Mouse (Mus musculus): ENCODE measurements around the gene Cpn1.
"Not testable (repeated sequence)": the region's sequence is repeated elsewhere in the genome, so short reads cannot be mapped to it uniquely, and the experiment has no call there.

Gene Cpn1

GRCm38 (mm10) chr19:43980711-43981110, 5.6 kb downstream of the Cpn1 start:
- no peak for DNase-seq

DNA sequence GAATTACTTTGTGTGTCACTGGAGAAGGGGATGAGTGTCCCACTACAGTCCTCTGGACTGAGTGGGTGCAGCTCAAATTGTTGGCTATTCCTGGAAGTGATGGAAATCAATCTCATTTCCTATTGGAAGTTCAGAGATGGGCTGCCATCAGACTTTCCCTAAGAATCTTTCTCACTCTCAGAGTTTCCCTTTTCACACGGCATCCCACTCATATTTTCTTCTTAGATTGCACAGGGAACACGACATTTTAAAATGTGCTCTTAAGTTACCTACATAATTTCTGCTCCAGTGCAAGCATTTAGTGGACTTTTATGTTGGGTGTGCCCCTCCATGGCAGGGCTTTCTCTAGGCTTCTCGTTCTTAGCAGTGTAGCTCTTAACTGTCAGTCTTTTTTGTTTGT, 8.6 kb downstream of the Cpn1 start:
- DNase-seq, result no peak

DNA sequence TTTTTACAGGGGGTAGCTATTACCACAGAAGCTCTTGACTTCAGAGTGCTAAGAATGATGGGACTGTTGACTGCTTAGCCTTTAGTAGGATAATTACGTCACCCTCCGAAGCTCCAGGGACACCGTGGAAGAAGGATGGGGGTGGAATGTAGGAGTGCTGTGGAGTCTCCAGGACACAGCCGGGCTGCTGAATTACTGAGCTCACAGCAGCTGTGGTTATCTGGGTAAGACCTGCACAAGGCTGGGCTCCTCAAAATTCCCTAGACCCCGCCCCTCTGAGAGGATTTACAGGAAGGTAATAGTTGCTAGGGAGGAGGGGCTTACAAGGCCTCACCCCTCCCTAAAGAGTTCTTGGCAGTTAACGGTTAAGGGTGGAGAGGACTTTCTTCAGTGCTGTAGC, 9.7 kb downstream of the Cpn1 start:
- no peak for DNase-seq

DNA sequence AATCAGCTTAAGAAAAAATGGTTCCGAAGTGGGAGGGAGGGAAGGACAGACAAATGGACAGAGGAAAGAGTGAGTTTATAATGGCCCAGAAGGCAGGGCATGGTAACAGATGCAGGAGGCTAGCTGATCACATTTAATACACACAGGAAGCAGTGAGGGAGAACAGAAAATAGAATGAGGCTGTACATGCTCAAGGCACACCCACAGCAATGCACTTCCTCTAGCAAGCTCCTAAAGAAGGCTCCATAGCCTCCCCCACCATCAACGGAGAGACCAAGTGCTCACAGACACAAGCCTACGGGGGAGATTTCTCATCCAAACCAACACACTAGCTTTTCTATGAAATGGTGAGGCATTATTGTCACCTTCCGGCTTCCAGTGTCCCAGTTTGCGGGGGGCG, 12.1 kb downstream of the Cpn1 start:
- no peak for DNase-seq

DNA sequence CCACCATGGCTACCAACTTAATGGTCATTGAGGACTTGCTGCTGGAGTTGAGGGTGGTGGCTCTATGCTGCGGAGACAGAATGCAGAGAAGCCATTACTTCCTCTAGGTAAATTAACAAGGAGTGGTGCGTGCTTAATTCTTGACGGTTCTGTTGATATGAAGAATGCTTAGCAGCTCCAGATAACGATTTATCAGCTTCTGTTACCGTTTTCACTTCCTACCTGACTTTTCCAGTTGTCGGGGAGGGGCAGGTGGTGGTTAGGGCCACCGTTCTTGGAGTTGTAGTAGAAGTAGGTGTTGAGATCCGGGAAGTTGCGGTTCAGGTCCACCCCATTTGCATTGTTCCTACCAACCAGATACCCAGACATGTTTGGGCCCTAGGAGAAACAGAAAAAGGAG, 12.6 kb downstream of the Cpn1 start:
- no peak for DNase-seq

DNA sequence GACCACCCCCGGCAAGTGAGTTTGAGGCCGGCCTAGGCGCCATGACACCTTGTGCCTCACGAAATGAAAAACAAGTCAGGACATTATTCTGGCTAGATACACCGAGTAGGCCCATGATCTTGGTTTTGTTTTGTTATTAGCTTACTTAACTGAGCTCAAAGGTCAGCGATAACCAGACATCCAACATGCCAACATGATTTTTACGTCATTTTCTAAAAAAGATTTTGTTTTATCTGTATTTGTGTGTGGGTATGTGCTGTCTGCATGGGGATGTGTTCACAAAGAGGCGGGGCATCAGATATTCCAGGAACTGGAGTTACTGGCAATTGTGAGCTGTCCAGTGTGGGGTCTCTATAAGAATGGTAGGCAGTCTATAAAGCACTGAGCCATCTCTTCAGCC, 14.2 kb downstream of the Cpn1 start:
- DNase-seq, result no peak

DNA sequence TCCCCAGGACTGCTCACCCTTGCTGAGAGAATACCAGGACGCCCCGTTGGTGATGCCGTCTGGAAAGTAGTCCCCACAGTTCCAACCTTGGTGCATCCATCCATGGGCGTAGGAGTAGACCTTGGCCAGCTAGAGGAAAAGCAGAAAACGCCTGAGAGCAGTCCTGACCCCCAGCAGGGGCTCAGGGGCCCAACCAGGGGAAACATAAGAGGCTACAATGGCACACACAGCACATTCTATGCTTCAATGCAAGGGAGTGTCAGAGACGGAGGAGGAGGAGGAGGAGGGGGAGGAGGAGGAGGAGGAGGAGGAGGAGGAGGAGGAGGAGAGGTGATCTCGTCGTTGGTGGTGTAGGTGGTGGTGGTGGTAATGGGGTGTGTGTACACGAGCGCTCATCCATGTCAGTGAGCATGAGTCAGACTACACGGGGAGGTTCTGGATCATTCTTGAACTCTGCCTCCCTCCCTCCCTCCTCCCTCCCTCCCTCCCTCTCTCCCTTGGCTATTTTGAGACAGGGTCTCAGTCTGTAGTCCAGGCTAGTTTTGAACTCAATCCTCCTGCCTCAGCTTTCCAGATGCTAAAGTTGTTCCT, 17.8 kb downstream of the Cpn1 start:
- no peak for DNase-seq

- DNase-seq, result no peak
Observed at GRCm38 (mm10) chr19:43966481-43966880, 19.9 kb downstream of the Cpn1 start.

DNA sequence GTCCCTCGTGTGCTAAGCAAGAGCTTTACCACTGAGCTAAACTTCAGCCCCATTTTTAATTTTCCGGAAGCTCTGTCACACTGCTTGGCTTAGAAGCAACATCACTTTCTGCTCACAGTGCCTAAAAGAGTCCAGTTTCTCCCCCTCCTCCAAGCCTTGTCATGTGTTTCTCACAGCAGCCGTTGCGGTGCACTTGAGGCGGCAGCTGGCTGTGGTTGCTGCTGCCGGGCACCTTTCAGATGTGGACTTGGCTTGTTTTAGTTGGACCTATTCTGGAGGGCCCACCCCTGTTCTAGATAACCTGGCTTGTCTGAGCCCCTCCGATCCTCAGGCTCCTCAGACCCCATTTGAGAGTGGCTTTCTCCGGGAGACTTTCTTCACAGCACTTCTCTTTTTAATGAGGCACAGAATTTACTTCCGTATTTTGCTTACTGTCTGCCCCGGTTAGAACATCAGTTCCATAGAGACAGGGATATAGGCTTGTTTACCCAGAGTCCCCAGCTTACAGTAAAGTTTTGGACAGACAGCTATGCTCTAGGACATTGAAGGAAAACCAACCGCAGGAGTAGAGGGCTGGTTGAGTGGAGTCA, 20.8 kb downstream of the Cpn1 start:
- no peak for DNase-seq

DNA sequence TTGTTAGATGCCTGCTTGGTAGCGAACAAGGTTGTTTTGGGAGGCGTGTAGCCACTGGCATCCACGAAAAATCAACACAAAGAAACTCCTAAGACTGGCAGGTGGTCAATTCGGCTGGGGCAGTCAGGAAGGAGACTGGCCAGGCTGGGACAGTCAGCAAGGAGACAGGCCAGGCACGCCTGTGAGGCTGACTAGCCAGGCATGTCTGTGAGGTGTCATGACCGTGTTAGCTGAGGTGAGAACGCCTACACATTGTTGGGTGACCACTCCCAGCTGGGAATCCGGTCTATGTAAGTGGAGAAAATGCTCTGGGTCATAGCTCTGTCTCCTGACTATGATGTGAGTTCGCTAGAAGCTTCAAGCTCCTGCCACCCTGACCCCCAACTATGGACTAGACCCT, 23.6 kb downstream of the Cpn1 start:
- no peak for DNase-seq

DNA sequence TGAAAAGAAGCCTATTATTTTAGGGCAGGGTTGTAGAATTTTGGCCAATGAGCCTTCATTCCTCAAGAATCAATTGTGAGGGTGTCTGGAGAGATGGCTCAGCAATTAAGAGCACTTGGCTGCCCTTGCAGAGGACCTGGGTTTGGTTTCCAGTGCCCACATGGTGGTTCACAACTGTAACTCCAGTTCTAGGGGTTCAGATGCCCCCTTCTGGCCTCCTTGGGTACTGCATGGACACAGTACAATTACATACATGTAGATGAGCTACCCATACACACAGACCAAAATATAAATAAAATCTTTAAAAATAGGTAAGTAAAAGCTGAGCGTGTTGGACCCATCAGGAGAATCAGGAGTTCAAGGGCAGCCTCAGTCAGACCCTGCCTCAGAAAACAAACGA, 25.2 kb downstream of the Cpn1 start:
- DNase-seq, result peak; percentile 35

DNA sequence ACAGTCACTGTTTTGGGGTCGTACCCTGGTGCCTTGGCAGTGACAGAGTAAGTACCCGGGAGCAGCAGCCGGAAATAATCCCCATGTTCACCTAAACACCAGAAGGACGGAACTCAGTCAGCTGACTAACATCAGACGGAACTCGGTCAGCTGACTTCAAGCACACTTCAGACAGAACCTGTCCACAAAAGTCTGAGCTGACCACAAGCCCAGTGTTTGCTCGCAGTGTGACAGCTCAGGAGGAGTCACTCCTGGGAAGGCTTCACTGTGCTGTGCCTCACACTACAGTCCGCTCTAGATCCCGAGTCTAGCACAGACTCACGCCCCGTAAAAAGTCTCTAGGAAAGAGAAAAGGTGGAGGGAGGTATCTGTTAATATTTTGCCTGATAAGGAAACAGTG, 26.3 kb downstream of the Cpn1 start:
- no peak for DNase-seq

DNA sequence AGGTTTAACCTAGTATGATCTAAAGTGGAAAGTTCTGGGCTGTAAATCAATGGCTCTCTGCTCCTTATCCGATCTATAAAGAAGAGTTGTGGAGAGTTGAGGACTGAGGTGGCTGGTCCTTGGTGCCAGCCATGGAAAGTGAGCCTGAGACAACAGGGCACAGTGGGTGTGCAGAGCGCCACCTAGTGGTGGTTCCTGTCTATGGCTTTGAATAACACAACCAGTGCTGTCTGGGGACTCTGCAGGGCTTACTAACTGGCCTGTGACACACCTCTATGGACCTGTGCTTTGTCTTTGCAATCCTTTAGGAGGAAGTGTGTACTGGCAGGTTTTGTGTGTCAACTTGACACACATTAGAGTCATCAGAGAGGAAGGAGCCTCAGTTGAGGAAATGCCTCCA, 27.2 kb downstream of the Cpn1 start:
- peak; percentile 80 for DNase-seq

DNA sequence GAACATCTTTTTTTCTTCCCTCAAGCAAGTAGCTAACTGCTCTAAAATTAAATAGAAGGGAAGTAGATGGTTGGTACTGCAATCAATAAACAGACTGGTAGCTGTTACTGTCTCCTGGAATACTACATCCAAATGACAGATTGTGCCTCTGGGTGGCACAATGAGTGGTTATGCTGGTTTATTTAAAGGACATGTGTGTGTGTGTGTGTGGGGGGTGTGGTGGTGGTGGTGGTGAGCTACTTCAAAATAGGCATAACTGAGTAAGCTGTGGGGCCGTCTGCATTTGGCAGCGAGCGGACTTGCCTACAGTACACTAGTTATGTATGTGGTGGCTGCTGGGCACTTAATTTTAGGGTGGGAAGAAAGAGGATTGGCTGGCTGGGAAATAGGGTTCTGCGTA, 28.5 kb downstream of the Cpn1 start:
- DNase-seq, result no peak

DNA sequence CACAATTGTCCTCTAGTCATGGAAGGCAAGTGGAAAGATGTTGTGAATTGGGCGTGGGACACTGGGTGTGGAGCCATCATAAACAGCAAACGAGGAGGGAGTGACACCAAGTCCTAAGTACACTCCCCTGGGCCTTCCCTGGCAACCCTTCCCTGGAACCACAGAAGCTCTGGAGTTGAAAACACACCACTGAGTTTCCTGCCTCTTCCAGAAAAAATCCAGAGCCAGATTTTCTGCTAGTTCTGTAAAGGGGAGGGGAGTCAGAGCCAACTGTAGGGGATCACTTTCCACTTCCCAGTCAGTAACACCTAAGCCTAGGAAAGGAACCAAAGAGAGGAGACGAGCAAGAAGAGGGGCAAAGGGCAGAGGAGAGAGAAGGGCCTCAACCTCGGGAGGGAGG, 29.0 kb downstream of the Cpn1 start:
- no peak for DNase-seq

GRCm38 (mm10) chr19:43955266-43955665, 31.1 kb downstream of the Cpn1 start:
- DNase-seq, result no peak

DNA sequence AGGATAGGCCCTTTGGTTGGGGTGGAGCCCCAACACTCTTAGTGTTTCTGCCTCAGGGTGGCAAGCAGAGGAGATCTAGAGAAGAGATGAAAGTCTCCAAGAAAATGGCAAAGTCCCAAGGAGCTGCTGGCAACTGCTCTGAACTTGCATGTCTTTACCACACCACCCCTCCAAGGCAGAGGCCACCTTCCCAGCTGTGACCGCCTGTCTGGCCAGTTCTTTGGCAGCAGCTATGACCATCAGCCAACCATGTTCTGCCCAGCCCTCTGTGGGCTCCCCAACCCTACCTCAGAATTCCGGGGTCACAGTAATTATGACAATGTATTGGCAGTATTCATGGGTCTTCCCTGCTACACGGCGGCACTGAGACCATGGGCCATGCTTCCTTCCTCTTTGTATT, 31.5 kb downstream of the Cpn1 start:
- DNase-seq, result no peak

DNA sequence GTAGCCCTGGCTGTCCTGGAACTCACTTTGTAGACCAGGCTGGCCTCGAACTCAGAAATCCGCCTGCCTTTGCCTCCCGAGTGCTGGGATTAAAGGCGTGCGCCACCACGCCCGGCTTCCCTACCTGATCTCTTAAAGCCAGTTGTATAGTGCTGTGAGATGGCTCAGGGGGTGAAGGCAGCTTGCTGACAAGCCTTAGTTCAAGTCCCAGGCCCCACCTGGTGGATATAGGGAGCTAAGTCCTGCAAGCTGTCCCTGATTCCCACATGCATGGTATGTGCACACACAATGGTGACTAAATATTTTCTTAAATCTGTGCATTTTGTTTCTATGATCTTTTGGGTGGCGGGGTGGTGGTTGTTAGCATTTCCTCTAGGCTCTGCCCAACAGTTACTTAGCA, 33.4 kb downstream of the Cpn1 start:
- not testable (repeated sequence) for DNase-seq

DNA sequence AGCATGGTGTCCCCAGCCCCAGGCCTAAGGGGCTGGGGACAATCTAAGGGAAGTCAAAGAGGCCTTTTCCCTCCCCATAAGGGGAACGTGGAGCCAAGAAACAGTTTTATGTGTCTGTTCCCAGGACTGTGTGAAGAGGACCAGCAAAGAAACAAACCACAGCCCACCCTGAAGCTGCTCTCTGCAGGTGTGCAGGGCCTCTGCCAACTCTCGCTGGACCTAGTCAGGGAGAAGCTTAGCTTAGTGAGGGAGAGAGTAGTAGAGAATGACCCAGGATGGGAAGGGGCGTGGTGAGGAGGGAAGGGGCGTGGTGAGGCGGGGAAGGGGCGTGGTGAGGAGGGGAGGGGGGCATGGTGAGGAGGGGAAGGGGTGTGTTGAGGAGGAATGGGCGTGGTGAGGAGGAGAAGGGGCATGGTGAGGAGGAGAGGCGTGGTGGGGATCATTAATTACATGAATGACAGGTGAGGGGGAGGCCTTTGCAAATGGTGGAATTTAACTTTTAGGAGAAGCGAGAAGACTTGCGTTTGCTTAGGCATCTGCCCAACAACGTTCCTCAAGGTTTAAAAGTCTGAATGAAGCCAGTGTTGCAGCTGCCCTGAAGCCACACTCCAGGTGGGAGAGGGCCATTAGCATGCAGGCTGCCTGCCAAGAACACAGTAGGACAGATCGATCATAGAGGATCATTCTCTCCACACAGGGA, 37.1 kb downstream of the Cpn1 start:
- no peak for DNase-seq

DNA sequence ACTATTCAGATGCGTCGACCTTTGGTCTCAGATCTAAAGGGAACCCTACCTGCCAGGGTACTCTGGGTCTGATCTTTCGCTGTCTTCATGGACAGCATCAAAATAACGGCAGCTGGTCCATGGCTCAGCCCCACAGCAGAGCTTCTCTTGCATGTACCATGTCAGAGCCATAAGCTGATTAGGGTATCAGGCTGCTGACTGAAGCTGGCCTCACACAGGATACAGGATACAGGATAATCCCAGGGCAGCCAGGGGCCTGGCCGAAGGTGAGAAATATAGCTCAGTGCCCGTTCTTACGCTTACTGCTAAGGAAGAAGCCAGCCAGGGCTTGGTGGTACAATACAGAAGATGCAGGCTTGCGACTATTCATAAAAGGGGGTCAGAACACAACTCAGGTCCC, 41.8 kb downstream of the Cpn1 start:
- peak; percentile 77 for DNase-seq

GRCm38 (mm10) chr19:43943076-43943475, 43.3 kb downstream of the Cpn1 start:
- no peak for DNase-seq

GRCm38 (mm10) chr19:43939769-43940689, 46.3 kb downstream of the Cpn1 start, which contains the start of gene Dnmbp:
Dnmbp (minus strand) TSS chr19:43940191.
- peak; percentile 87 for DNase-seq

GRCm38 (mm10) chr19:43939171-43939768, 47.1 kb downstream of the Cpn1 start:
- DNase-seq, result no peak
